Mouse (Mus musculus): ENCODE data around the gene Mgst3.

Gene Mgst3

DNA sequence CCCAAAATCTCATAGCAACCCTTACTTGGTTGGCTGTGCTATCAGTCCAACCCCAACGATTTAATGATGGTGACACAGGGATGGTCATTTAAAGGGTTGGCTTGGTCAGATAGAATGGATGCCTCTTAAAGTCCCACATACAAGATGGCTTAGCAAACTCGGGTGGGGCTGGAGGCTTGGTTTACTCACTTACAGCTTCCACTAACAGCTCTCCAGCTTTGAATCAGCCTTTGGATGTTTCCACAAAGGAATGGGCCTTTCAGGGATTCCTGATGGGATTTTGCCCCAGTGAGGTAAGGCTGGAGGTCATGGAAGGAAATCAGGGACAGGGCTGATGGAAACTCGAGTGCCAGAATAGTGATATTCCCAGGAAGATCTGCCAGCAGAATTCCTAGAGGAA lies 5.8 kb downstream of the Mgst3 start:
- no peak for DNase-seq (ENCODE audit: low read depth, low spot score)

- no peak for DNase-seq (ENCODE audit: low read depth, low spot score)
Observed at GRCm38 (mm10) chr1:167387310-167387709, 6.3 kb downstream of the Mgst3 start.

- no peak for DNase-seq (ENCODE audit: low read depth, low spot score)
Observed at GRCm38 (mm10) chr1:167386466-167386865, 7.2 kb downstream of the Mgst3 start.

GRCm38 (mm10) chr1:167385636-167386035 lies 8.0 kb downstream of the Mgst3 start:
- DNase-seq (ENCODE audit: low read depth, low spot score) = no peak

GRCm38 (mm10) chr1:167385211-167385610 lies 8.4 kb downstream of the Mgst3 start:
- DNase-seq (ENCODE audit: low read depth, low spot score) = no peak

GRCm38 (mm10) chr1:167384156-167384555 lies 9.5 kb downstream of the Mgst3 start:
- DNase-seq (ENCODE audit: low read depth, low spot score) = no peak

DNA sequence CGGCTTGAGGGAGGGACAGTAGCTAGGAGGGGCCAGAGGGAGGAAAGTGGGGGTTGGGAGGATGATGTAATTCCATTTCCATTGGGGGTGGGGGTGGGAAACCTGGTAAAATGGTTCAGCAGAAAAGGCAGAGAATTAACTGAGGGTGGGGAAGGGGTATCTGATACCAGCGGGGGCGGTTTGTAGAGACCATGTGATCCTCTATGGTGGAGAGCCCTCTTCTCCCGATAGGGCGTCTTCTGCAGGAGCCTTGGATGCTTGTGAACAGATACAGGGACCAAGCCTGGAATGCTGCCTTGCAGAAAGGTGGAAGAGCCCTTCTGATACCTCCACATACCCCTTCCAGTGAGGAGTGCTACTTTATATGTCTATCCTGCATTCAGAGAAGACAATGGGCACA lies 10.5 kb downstream of the Mgst3 start:
- no peak for DNase-seq (ENCODE audit: low read depth, low spot score)

DNA sequence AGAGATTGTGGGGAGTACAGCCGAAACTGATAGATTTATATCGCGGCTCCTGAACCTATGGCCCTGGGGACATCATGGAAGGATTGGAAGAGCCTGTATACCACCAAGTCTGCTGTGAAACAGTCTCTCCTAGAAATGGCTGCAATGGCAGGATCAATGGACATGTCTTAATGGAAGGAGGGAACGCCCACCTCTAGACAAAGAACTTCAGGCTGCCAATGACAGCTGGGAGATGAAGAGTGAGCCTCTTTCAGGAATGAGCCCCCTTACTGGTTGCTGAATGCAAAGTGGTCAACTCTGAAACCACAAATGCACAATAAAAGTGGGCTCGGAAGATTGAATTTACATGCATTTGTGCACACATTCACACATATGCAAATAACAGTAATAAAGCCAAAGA lies 10.9 kb downstream of the Mgst3 start:
- no peak for DNase-seq (ENCODE audit: low read depth, low spot score)

DNA sequence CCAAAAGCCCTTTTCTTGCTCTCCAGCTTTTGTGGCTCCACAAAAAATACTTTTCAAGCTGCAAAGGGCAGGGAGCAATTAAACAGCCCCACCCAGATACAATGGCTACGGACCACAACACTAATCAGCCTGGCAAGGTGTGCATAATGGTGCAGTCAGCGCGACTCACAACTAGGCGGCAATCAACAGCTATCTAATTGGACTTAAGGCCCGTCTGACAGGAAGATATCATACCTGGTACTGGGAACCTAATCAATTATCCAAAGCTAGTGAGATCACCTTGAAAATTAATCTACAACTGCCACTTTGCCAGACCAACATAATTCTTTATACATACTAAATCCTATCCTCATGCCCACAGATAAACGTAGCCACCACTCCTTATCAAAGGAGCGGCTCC lies 11.3 kb downstream of the Mgst3 start:
- DNase-seq (ENCODE audit: low read depth, low spot score) = no peak

GRCm38 (mm10) chr1:167381050-167382015 lies 12.3 kb downstream of the Mgst3 start:
- DNase-seq (ENCODE audit: low read depth, low spot score) = no peak

DNA sequence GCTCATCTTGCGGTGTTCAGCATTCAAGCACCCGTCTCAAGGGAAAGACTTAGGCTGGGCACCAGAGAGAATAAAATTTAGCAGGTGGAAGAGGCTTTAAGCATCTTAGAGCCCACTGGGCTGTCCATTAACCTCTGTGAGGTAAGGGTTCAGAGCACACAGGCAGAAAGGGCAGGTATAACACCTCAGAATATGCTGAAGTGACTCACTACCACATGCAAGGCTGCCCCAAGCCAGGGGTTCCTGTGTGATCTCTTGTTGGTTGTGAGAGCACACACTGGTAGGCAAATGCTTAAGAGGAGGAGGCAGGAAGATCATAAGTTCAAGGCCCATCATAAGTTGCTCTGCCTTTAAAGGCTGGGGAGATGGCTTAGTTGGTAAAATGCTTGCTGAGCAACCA lies 13.4 kb downstream of the Mgst3 start:
- no peak for DNase-seq (ENCODE audit: low read depth, low spot score)

DNA sequence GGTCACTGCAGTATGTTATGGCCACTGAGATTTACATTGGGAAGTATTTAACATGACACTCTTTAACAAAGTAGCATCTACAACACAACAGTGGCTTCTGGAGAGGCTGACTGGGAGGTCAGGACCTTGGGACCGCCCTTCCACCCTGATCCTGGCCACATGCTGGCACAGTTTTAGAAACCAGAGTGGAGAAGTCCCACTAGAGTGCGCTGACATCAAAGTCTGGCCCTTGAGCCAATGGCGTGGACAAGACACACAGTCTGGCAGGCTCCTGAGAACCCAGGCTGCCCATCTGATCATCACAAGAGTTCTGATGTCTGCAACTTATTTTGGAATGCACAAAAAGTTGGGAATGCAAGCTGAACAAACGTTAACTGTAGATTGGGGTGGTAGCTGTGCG lies 13.9 kb downstream of the Mgst3 start:
- no peak for DNase-seq (ENCODE audit: low read depth, low spot score)

DNA sequence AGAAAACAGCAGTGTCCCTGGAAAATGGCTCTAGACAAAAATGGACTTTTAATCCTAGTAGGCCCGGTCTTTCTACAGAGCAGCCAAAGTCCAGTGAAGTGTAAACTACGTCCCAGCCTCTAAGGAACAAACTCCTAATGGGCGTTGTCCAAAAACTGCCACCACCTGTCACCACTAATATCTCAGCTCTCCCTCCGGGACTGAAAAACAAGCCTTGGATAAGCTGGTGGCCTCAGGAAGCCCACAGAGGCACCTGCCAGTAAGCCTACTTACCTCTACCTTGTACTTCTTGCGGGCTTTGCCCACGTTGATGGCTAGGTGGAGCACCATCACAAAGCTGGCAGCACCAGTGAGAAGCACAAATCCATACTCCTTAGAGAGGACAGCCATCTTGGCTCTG lies 15.6 kb downstream of the Mgst3 start:
- DNase-seq (ENCODE audit: low read depth, low spot score) = no peak

- DNase-seq (ENCODE audit: low read depth, low spot score) = no peak
Observed at GRCm38 (mm10) chr1:167374942-167375341, 18.7 kb downstream of the Mgst3 start.

GRCm38 (mm10) chr1:167374003-167374784 lies 19.4 kb downstream of the Mgst3 start:
- DNase-seq (ENCODE audit: low read depth, low spot score) = peak; percentile 66

DNA sequence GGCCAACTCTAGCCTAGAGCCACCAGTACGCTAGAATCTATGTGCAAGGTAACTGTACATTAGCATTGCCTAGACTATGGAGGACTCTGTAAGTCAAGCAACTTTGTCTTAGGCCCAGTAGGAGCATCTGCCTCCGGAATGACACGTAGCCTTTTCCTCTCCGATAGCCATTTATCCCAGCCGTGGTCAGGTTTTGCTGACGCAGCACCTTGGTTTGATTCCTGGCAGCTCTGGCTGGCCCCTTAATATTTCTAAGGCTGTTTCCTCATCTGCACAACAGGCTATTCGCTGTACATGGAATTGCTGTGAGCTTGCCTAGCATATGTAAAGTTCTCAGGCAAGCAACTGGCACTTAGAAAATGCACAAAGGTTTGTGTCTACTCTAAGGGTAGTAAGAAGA lies 20.9 kb downstream of the Mgst3 start:
- DNase-seq (ENCODE audit: low read depth, low spot score) = no peak

GRCm38 (mm10) chr1:167369905-167370304 lies 23.7 kb downstream of the Mgst3 start:
- peak; percentile 91 for DNase-seq (ENCODE audit: low read depth, low spot score)

GRCm38 (mm10) chr1:167368513-167368912 lies 25.1 kb downstream of the Mgst3 start:
- DNase-seq (ENCODE audit: low read depth, low spot score) = no peak

DNA sequence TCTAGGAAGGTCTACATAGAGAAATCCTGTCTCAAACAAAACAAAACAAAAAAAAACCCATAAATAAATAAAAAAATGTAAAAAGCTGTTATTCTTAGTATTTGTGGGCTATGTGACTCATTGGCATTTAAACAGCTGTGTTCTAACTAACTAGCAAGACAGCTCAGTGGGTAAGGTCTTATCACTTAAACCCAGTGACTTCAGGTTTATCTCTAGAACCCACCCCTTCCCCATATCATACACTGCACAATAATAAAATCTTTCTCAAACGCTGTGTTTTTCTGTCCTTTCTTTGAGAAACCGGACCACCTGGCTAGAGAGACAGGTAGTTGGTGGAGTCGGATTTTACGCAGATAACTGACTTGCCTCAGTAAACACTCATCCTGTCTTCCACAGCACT lies 25.6 kb downstream of the Mgst3 start:
- DNase-seq (ENCODE audit: low read depth, low spot score) = no peak

GRCm38 (mm10) chr1:167366621-167367020 lies 27.0 kb downstream of the Mgst3 start:
- DNase-seq (ENCODE audit: low read depth, low spot score) = no peak

- DNase-seq (ENCODE audit: low read depth, low spot score) = no peak
Observed at GRCm38 (mm10) chr1:167365808-167366207, 27.8 kb downstream of the Mgst3 start.

DNA sequence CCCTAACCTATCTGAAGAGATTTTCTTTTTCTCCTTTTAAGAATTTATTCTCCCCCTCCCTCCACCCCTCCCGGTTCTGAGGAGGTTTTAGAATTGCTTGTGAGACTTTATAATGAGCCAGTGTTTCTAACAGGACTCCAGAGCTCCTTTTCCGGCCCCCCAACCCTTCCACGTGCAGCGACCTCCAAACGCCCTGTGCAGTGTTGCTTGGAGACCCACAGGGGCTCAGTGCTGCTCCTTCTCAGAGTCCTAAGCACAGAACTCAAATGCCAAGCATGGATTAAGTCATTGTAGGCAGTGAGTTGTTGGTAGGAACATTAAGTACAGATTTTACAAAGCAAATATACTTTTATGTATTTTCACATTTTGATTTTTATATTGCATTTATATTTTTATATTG lies 30.3 kb downstream of the Mgst3 start:
- no peak for DNase-seq (ENCODE audit: low read depth, low spot score)

DNA sequence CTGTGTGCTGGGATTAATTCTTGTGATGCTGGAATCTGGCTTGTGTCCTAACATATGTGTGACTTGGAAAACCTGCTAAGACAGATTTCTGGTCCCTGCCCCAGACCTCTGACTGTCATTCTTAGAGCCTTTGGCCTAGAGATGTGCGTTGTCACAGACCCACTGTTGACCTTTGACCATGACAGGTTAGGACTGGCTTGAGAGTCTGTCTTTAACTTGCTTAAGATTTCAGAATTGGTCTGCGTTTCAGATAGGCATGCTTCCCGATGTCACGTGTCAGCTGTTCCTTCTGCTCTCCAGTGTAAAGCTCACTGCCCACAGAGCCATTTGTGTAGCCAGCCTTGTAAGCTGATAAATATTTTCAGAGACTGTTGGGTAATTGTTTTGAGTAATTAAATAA lies 30.8 kb downstream of the Mgst3 start:
- DNase-seq (ENCODE audit: low read depth, low spot score) = no peak

Measured in mesoderm, embryonic 11.5 days (tissue).